Mouse (Mus musculus): ENCODE measurements around the gene Dcp1a.
A peak's percentile ranks its signal among the peaks of the same experiment; 100 is the strongest.
"Not testable (repeated sequence)": the region's sequence is repeated elsewhere in the genome, so short reads cannot be mapped to it uniquely, and the experiment has no call there.

The Dcp1a gene

GRCm38 (mm10) chr14:30523356-30523755 lies 44.0 kb downstream of the Dcp1a start:
- DNase-seq, result no peak

GRCm38 (mm10) chr14:30528392-30528791 lies 49.1 kb downstream of the Dcp1a start:
- DNase-seq, result no peak

DNA sequence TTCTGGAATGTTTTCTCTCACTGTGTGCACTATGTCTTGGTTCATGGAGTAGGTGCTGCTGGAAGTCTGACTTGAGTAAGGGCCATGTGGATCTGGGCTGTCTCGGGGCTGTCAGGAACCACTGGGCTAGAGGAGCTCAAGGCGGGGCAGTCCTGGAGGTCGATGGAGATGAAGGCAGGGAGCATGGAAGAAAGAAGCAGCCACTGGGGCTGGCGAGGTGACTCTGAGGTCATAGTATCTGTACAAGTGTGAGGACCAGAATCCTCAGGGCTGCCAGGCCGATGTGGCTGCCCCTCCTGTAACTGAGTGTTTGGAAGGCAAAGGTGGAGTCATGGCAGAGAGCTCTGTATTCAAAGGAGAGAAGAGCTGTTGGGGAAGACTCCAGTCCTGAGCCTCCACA lies 49.6 kb downstream of the Dcp1a start:
- DNase-seq, result no peak

DNA sequence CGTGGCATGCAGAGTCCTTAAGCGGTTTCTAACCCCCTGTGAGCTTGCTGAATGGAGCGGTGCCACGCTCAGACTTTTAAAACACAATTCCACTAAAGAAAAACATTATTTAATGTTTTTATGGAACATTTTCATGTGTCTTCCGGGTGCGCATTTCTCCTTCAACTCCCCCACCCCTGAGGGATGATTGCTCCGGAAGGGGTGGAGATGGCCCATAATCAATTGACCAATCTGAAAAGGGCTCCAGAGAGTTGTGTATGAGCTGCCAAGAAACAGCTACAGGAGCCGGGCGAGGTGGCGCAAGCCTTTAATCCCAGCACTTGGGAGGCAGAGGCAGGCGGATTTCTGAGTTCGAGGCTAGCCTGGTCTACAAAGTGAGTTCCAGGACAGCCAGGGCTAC lies 50.1 kb downstream of the Dcp1a start:
- DNase-seq, result no peak

- DNase-seq, result no peak
These were observed 51.5 kb downstream of the Dcp1a start for GRCm38 (mm10) chr14:30530726-30531269.

DNA sequence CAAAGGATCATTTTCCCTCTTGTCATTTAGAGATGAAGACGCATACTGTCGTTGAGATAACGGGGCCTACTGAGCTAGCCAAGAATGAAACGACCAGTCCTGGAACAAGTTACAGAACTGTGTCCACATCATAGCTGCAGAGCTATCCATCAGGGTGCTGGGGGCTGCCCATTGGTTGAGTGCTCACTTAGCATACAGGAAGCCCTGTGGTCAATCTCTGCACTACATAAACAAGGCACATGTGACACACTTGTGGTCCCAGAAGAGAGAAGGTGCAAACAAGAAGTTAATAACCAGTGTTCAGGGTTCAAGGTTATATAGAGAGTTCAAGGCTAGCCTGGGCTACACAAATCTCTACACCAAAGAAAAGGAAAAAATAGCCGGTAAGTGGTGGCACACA lies 52.1 kb downstream of the Dcp1a start:
- DNase-seq, result no peak

- DNase-seq, result no peak
These were observed 52.6 kb downstream of the Dcp1a start for GRCm38 (mm10) chr14:30531896-30532295.

- DNase-seq, result no peak
These were observed 54.6 kb downstream of the Dcp1a start for GRCm38 (mm10) chr14:30533780-30534450.

DNA sequence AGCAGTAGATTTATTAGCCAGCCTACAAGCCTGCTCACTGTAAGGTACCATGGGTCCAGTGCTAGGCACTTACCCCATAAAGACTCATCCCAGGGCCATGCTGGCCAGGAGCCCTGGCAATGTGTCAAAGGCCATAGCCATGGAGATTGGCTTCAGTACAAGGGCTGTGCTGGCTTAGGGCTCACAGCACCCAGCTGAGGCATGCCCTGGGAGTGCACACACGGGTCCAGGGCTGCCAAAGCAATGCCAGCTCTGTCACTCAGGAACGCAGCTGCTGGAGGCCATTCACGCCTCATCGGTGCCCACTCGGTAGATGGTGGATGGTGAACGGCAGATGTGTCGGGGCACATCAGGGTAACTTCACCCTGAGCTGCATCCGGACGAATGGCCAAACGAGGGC lies 62.2 kb downstream of the Dcp1a start:
- DNase-seq, result peak; percentile 51

DNA sequence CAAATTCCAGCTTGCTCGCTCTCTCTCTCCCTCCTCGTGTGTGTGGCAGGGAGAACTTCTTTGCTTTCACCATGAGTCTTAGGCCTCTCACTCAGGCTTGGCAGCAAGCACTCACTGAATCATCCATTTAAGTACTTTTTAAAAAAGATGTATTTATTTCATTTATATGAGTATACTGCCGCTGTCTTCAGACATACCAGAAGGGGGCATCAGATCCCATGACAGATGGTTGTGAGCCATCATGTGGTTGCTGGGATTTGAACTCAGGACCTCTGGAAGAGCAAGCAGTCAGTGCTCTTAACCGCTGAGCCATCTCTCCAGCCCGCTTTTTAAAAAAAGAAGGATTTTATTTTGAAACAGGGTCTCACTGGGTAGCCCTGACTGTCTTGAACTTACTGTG lies 64.0 kb downstream of the Dcp1a start:
- not testable (repeated sequence) for DNase-seq

GRCm38 (mm10) chr14:30548131-30548720 lies 68.9 kb downstream of the Dcp1a start, which contains the start of gene Tkt:
Gene Tkt, plus strand, starts transcription at chr14:30548359.
- peak; percentile 90 for DNase-seq

DNA sequence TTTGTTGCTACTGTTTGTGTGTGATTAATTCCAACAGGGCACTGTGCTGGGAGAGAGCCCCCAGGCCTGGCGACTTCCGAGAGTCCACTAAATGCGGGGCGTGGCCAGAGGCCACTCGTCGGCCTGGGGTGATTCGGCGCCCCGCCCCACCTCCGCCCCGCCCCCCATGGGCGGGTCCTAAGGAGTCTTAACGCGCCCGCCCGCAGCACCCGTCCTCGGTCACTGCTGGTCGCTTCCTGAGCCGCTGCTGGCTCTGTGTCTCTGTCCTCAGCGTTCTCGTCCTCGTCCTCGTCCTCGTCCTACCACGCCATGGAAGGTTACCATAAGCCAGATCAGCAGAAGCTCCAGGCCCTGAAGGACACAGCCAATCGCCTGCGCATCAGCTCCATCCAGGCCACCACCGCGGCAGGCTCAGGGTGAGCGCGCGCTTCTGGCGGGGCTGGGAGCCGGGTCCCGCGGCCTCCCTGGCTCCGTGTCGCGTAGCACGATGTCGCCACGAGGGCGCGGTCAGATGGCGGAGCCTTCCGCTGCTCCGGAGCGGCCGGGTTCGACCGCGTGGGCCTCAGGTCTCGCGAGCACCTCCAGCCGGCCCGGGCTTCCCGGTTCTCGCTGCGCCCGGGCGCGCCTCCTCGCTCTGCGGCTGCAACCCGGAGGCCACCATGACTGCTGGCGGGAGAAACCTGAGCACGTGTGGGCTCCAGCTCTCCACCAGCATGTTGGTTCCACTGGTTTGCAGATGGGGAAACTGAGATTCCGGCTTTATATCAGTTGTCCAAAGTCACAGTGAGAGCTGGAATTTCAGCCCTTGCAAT lies 69.8 kb downstream of the Dcp1a start:
- DNase-seq, result peak; percentile 99

- DNase-seq, result peak; percentile 48
These were observed 70.4 kb downstream of the Dcp1a start for GRCm38 (mm10) chr14:30549777-30550149.

GRCm38 (mm10) chr14:30550232-30551070 lies 71.1 kb downstream of the Dcp1a start:
- DNase-seq, result no peak

DNA sequence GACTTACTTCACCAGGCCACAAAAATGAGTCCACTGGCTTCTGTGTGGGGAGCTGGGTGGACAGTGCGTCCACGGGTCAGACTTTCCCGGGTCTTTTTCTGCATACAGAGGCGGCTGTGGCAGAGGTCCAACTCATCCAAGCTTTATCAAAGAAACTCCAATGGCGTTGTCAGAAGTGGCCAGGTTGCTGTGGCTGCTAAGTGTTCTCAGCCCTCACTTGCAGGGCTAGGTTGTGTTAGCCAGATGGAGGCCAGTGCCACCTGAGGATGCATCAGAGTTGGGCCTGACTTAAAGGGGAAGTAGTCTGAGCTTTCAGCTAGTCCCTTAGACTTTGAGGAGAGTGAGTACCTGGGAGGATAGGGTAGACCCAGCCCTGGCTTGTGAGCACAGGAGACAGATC lies 72.2 kb downstream of the Dcp1a start:
- peak; percentile 67 for DNase-seq

DNA sequence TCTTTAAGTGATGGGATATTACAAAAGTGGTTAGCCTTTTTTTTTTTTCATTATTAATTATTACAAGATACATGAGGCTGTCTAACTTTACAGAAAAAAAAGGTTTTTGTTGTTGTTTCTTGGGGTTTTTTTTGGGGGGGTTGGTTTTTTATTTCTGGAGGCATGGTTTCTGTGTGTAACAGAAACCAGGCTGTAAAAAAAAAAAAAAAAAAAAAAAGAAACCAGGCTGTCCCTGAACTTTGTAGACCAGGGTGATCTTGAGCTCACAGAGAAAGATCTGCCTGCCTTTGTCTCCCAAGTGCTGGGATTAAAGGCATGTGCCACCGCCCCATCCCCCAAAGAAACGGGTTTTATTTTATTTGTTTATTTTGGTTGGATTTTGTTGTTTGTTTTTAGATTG lies 72.6 kb downstream of the Dcp1a start:
- DNase-seq, result no peak

DNA sequence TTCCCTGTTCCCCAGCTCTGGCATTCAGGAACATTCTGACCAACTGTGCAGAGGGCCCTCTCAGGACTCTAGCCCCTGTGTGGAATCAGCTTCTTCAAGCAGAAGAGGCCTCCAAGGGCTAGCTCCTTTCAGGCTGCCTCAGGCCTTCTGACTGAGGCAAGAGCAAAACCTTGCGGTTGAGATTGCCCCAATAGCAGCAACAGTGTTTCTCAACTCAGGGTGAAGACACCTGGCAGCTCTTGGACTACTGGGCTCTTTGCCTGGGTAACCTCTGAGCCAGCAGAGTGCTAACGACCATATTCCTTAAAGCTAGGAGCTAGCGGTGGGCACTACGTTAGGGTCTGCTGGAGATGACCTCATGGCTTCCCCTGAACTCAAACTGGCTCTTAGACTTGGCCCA lies 73.8 kb downstream of the Dcp1a start:
- peak; percentile 54 for DNase-seq

- DNase-seq, result no peak
These were observed 77.3 kb downstream of the Dcp1a start for GRCm38 (mm10) chr14:30556651-30557050.

DNA sequence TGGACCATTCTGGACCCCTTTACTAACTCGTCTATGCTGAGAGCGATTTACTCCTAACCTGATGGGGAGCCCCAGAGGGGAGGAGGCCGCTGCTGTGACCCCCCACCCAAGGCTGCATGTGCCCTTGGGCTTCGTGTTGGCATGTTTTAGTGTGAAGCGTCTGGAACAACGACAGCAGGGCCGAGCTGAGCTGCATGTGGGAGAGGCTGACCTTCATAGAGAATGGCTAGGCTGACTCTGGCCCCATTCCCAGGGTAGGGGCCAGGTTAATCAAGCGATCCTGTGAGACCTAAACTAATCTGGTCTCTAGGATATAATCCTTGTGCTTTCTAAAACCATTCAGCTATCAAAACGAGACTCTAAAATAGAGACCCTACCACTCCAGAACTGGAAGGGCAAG lies 78.4 kb downstream of the Dcp1a start:
- DNase-seq, result peak; percentile 35

DNA sequence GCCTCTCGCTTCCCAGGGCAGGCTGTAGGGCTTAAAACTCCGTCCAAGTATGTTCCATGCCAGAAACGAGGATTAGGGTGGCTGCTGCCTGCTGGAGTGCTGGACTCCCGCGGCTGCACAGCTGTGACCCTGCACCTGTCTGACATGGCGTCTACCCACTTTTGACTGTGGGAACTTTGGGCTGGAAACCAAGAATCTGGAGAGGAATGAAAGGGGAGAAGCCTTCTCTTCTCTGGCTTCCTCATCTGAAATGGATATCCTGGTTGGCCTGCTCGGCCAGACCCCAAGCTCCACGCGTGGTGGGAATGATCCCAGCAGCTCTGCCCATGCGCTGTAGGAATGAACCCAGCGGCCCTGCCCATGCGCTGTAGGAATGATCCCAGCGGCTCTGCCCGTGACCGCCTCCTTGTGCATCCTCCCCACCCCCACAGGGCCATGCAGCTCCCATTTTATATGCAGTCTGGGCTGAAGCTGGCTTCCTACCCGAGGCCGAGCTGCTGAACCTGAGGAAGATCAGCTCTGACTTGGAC lies 80.1 kb downstream of the Dcp1a start:
- no peak for DNase-seq

- no peak for DNase-seq
These were observed 81.6 kb downstream of the Dcp1a start for GRCm38 (mm10) chr14:30560803-30561389.

Measured in lung, postnatal 36 days (tissue).